ENCODE assay signal across 34 mouse cellular contexts in genomic region chr2:181238091-181238610, GRCm38 (mm10). TPM values are rescaled to one million over a fixed set of nuclear protein-coding genes. Genes with fewer than 3 reads are reported as not detected.
A peak's percentile ranks its signal among the peaks of the same experiment; 100 is the strongest.
DNase-seq lines count a peak whose midpoint lies in the region; ATAC-seq and TF ChIP-seq lines count a peak whose summit lies in the region.
"Had no signal": no experiment of that assay in that cellular context is flagged by ENCODE, and none has a peak within 500 bp of the region (broad histone marks: within the 10 kb centered on the region; RNA-seq: fewer than 3 reads in every experiment).

No protein-coding gene starts in this region.

- peaks cover 5% of the 10 kb centered on the region; the same call in 1 of the 2 replicates for H3K4me1 ChIP-seq in intestine, postnatal 0 days (replicated peaks; ENCODE audit: control insufficient read depth, insufficient read depth, low read length)
- H3K4me1 ChIP-seq in intestine, embryonic 15.5 days (replicated peaks) = peaks cover 19% of the 10 kb centered on the region; the same call in 1 of the 2 replicates
- H3K4me1 ChIP-seq in liver, postnatal 0 days (ENCODE audit: insufficient read depth) = peaks cover 25% of the 10 kb centered on the region
- H3K4me1 ChIP-seq in liver, embryonic 12.5 days = peaks cover 30% of the 10 kb centered on the region
- H3K4me1 ChIP-seq: neural tube, embryonic 12.5 days had no signal

- TF ChIP-seq CTCF in intestine, postnatal 0 days (IDR thresholded peaks at IDR 0.05; ENCODE audit: low read depth) = no peak
- TF ChIP-seq CTCF in liver, postnatal 0 days (IDR thresholded peaks at IDR 0.05; ENCODE audit: low read depth) = no peak

- no peak overlapping the region for H3K4me3 ChIP-seq in intestine, postnatal 0 days (ENCODE audit: low read depth, low read length)
- H3K4me3 ChIP-seq in intestine, embryonic 15.5 days (replicated peaks) = no peak overlapping the region
- H3K4me3 ChIP-seq in liver, postnatal 0 days (ENCODE audit: low read depth, low read length) = no peak overlapping the region
- H3K4me3 ChIP-seq in liver, embryonic 12.5 days = no peak overlapping the region
- H3K4me3 ChIP-seq: embryonic facial prominence, embryonic 10.5 days; embryonic facial prominence, embryonic 15.5 days; forebrain, embryonic 12.5 days; heart, embryonic 10.5 days; heart, embryonic 15.5 days; hindbrain, embryonic 12.5 days; kidney, embryonic 15.5 days; megakaryocyte, embryonic 14.5 days; midbrain, embryonic 12.5 days; myocyte; neural tube, embryonic 12.5 days had no signal

- peak; percentile 94 for DNase-seq in heart, adult 11 months
- no peak for DNase-seq in heart, postnatal 36 days
- no peak for DNase-seq in liver, postnatal 0 days
- DNase-seq in right cerebral cortex, postnatal 14 days = no peak
- DNase-seq: adrenal gland, postnatal 14 days; cerebellum, adult 11-12 months; forebrain, postnatal 0 days; kidney, adult 11 months; layer of hippocampus, postnatal 36 days; liver; lung, adult 18-20 months; right cerebral cortex, adult 18-20 months; right cerebral cortex, postnatal 4 days; thymus, postnatal 14 days had no signal

- peaks cover 61% of the 10 kb centered on the region for H3K36me3 ChIP-seq in intestine, postnatal 0 days (ENCODE audit: control insufficient read depth, insufficient read depth)
- no peaks in the 10 kb centered on the region; the same call in 1 of the 2 replicates for H3K36me3 ChIP-seq in intestine, embryonic 15.5 days
- H3K36me3 ChIP-seq in liver, postnatal 0 days (replicated peaks; ENCODE audit: insufficient read depth, low read length) = peaks cover 72% of the 10 kb centered on the region
- H3K36me3 ChIP-seq in liver, embryonic 12.5 days = peaks cover 49% of the 10 kb centered on the region
- H3K36me3 ChIP-seq: embryonic facial prominence, embryonic 10.5 days; forebrain, embryonic 12.5 days; heart, embryonic 15.5 days; hindbrain, embryonic 12.5 days; midbrain, embryonic 12.5 days; neural tube, embryonic 12.5 days had no signal

- intact Hi-C loops in heart, postnatal 36 days (cut with DNase I) = no loop called here

- no peak for TF ChIP-seq EP300 in liver, postnatal 0 days (IDR thresholded peaks at IDR 0.05; ENCODE audit: low read depth)

- H3K9ac ChIP-seq in intestine, postnatal 0 days (ENCODE audit: low read depth, low read length) = no peak overlapping the region
- H3K9ac ChIP-seq in intestine, embryonic 15.5 days = no peak overlapping the region
- H3K9ac ChIP-seq in liver, postnatal 0 days (replicated peaks) = 0 out of 2 replicates have a peak overlapping the region, but pooled peaks have one; percentile 5
- H3K9ac ChIP-seq in liver, embryonic 12.5 days = no peak overlapping the region
- H3K9ac ChIP-seq: embryonic facial prominence, embryonic 15.5 days; forebrain, embryonic 12.5 days; forebrain, postnatal 0 days; heart, embryonic 15.5 days; hindbrain, embryonic 12.5 days; kidney, embryonic 15.5 days; midbrain, embryonic 12.5 days; neural tube, embryonic 12.5 days had no signal

- 0 out of 2 replicates have a peak overlapping the region, but pooled peaks have one; percentile 9 for H3K4me2 ChIP-seq in intestine, postnatal 0 days (replicated peaks; ENCODE audit: low read depth)
- no peak overlapping the region for H3K4me2 ChIP-seq in intestine, embryonic 15.5 days (replicated peaks)
- peak overlapping the region; percentile 13; the same call in 1 of the 2 replicates for H3K4me2 ChIP-seq in liver, postnatal 0 days (ENCODE audit: low read depth, low read length)
- no peak overlapping the region for H3K4me2 ChIP-seq in liver, embryonic 12.5 days
- H3K4me2 ChIP-seq: embryonic facial prominence, embryonic 15.5 days; forebrain, embryonic 12.5 days; heart, embryonic 15.5 days; hindbrain, embryonic 12.5 days; kidney, embryonic 15.5 days; midbrain, embryonic 12.5 days; neural tube, embryonic 12.5 days had no signal

- no peaks in the 10 kb centered on the region for H3K27me3 ChIP-seq in intestine, postnatal 0 days (replicated peaks; ENCODE audit: control insufficient read depth, insufficient read depth, low read length)
- no peaks in the 10 kb centered on the region for H3K27me3 ChIP-seq in intestine, embryonic 15.5 days (replicated peaks)
- no peaks in the 10 kb centered on the region for H3K27me3 ChIP-seq in liver, postnatal 0 days (ENCODE audit: insufficient read depth, low read length)
- 0 out of 2 replicates have a peak, but pooled peaks cover 5% of the 10 kb centered on the region for H3K27me3 ChIP-seq in liver, embryonic 12.5 days (replicated peaks)
- H3K27me3 ChIP-seq: embryonic facial prominence, embryonic 15.5 days; heart, embryonic 15.5 days; hindbrain, embryonic 12.5 days; kidney, embryonic 15.5 days; neural tube, embryonic 12.5 days had no signal

- no peak overlapping the region for H3K27ac ChIP-seq in intestine, postnatal 0 days (ENCODE audit: low read depth, low read length)
- H3K27ac ChIP-seq in intestine, embryonic 15.5 days = no peak overlapping the region
- H3K27ac ChIP-seq in liver, postnatal 0 days (ENCODE audit: low read depth) = no peak overlapping the region
- no peak overlapping the region for H3K27ac ChIP-seq in liver, embryonic 12.5 days
- H3K27ac ChIP-seq: embryonic facial prominence, embryonic 10.5 days; embryonic facial prominence, embryonic 15.5 days; forebrain, embryonic 12.5 days; heart, embryonic 10.5 days; heart, embryonic 15.5 days; hindbrain, embryonic 12.5 days; kidney, embryonic 15.5 days; midbrain, embryonic 12.5 days; neural tube, embryonic 12.5 days had no signal

- no peak for ATAC-seq in intestine, postnatal 0 days
- no peak for ATAC-seq in intestine, embryonic 15.5 days
- ATAC-seq in liver, postnatal 0 days = no peak
- ATAC-seq in liver, embryonic 12.5 days = no peak
- ATAC-seq: forebrain, postnatal 0 days; lung, postnatal 0 days had no signal

- H3K9me3 ChIP-seq in intestine, postnatal 0 days (ENCODE audit: control insufficient read depth) = no peaks in the 10 kb centered on the region
- H3K9me3 ChIP-seq in intestine, embryonic 15.5 days = no peaks in the 10 kb centered on the region
- H3K9me3 ChIP-seq in liver, postnatal 0 days (ENCODE audit: low read length) = no peaks in the 10 kb centered on the region
- no peaks in the 10 kb centered on the region for H3K9me3 ChIP-seq in liver, embryonic 12.5 days (replicated peaks)
- H3K9me3 ChIP-seq: embryonic facial prominence, embryonic 10.5 days; embryonic facial prominence, embryonic 15.5 days; forebrain, embryonic 12.5 days; heart, embryonic 10.5 days; heart, embryonic 15.5 days; hindbrain, embryonic 12.5 days; kidney, embryonic 15.5 days; megakaryocyte, embryonic 14.5 days; midbrain, embryonic 12.5 days; neural tube, embryonic 12.5 days had no signal

- WGBS in intestine, postnatal 0 days = 89% methylated on average over 10 of the region's 10 CpGs
- 83% methylated on average over 10 of the region's 10 CpGs for WGBS in intestine, embryonic 15.5 days
- WGBS in liver, postnatal 0 days (ENCODE audit: insufficient replicate concordance) = 85% methylated on average over 10 of the region's 10 CpGs
- 73% methylated on average over 10 of the region's 10 CpGs for WGBS in liver, embryonic 12.5 days (ENCODE audit: insufficient replicate concordance)

RNA-seq across cellular contexts. Expression of gene Helz2, which starts 3.7 kb away (rescaled TPM):
- total RNA-seq in heart, postnatal 36 days (2021) = 10 to 100 TPM in 1 of 2 experiments, 1 to 10 TPM in 1; 9.9 to 11.5 TPM
- polyA plus RNA-seq in intestine, postnatal 0 days (2015; fragmentation: Nextera tagmentation; extraction: Ambion mirVana) = 5.7 and 6.9 TPM in 2 replicates
- polyA plus RNA-seq in intestine, embryonic 15.5 days (2015; fragmentation: Nextera tagmentation; extraction: Ambion mirVana) = 2.2 and 2.8 TPM in 2 replicates
- 3.9 and 4.2 TPM in 2 replicates for polyA plus RNA-seq in liver, postnatal 0 days (2015; fragmentation: Nextera tagmentation; extraction: Ambion mirVana)
- 1.7 and 1.8 TPM in 2 replicates for polyA plus RNA-seq in liver, embryonic 12.5 days (2016; fragmentation: Nextera tagmentation; extraction: Ambion mirVana)

RNA-seq across cellular contexts. Expression of gene Fndc11, which starts 18.3 kb away (rescaled TPM):
- under 1 TPM in 1 of 2 experiments, not detected in 1; 0.22 TPM for total RNA-seq in heart, postnatal 36 days (2021)
- polyA plus RNA-seq in intestine, postnatal 0 days (2015; fragmentation: Nextera tagmentation; extraction: Ambion mirVana) = 0.13 TPM in 1 of 2 replicates, not detected in the other
- polyA plus RNA-seq in intestine, embryonic 15.5 days (2015; fragmentation: Nextera tagmentation; extraction: Ambion mirVana) = not detected in 2 replicates
- 0.09 TPM in 1 of 2 replicates, not detected in the other for polyA plus RNA-seq in liver, postnatal 0 days (2015; fragmentation: Nextera tagmentation; extraction: Ambion mirVana)
- polyA plus RNA-seq in liver, embryonic 12.5 days (2016; fragmentation: Nextera tagmentation; extraction: Ambion mirVana) = 0.11 and 0.26 TPM in 2 replicates
- total RNA-seq: adrenal gland, postnatal 14 days; forebrain, postnatal 0 days; gastrocnemius, adult 8-10 months; gastrocnemius, postnatal 4 days; layer of hippocampus, postnatal 36 days; left cerebral cortex, postnatal 10 days had no signal
- polyA plus RNA-seq: heart, embryonic 10.5 days; myocyte; neural tube, embryonic 12.5 days had no signal

RNA-seq across cellular contexts. Expression of gene Srms, which starts 25.2 kb away (rescaled TPM):
- total RNA-seq in heart, postnatal 36 days (2021) = under 1 TPM; 0.14 to 0.49 TPM
- 0.17 and 0.20 TPM in 2 replicates for polyA plus RNA-seq in intestine, postnatal 0 days (2015; fragmentation: Nextera tagmentation; extraction: Ambion mirVana)
- 0.05 TPM in 1 of 2 replicates, not detected in the other for polyA plus RNA-seq in intestine, embryonic 15.5 days (2015; fragmentation: Nextera tagmentation; extraction: Ambion mirVana)
- 0.35 and 0.44 TPM in 2 replicates for polyA plus RNA-seq in liver, postnatal 0 days (2015; fragmentation: Nextera tagmentation; extraction: Ambion mirVana)
- 0.07 and 0.29 TPM in 2 replicates for polyA plus RNA-seq in liver, embryonic 12.5 days (2016; fragmentation: Nextera tagmentation; extraction: Ambion mirVana)
- total RNA-seq: gastrocnemius, postnatal 4 days had no signal
- polyA plus RNA-seq: forebrain, embryonic 12.5 days; myocyte; stomach, embryonic 14.5 days had no signal

RNA-seq across cellular contexts. Expression of gene Ptk6, which starts 35.6 kb away (rescaled TPM):
- total RNA-seq in heart, postnatal 36 days (2021) = under 1 TPM in 1 of 2 experiments, not detected in 1; 0.05 TPM
- polyA plus RNA-seq in intestine, postnatal 0 days (2015; fragmentation: Nextera tagmentation; extraction: Ambion mirVana) = 1.9 and 2.4 TPM in 2 replicates
- polyA plus RNA-seq in intestine, embryonic 15.5 days (2015; fragmentation: Nextera tagmentation; extraction: Ambion mirVana) = 0.14 and 0.21 TPM in 2 replicates
- 0.20 and 0.27 TPM in 2 replicates for polyA plus RNA-seq in liver, postnatal 0 days (2015; fragmentation: Nextera tagmentation; extraction: Ambion mirVana)
- polyA plus RNA-seq in liver, embryonic 12.5 days (2016; fragmentation: Nextera tagmentation; extraction: Ambion mirVana) = 0.04 TPM in 1 of 2 replicates, not detected in the other
- total RNA-seq: forebrain, postnatal 0 days; gastrocnemius, adult 8-10 months; left cerebral cortex, postnatal 10 days; midbrain, postnatal 0 days had no signal
- polyA plus RNA-seq: embryonic facial prominence, embryonic 10.5 days; forebrain, embryonic 12.5 days; forebrain, postnatal 0 days; heart, embryonic 10.5 days; hindbrain, embryonic 12.5 days; kidney, embryonic 15.5 days; midbrain, embryonic 12.5 days; midbrain, postnatal 0 days; neural tube, embryonic 12.5 days; stomach, embryonic 14.5 days had no signal

RNA-seq across cellular contexts. Expression of gene Gmeb2, which starts 49.7 kb away (rescaled TPM):
- total RNA-seq in heart, postnatal 36 days (2021) = 1 to 10 TPM; 9.0 to 9.6 TPM
- polyA plus RNA-seq in intestine, postnatal 0 days (2015; fragmentation: Nextera tagmentation; extraction: Ambion mirVana) = 5.4 and 5.8 TPM in 2 replicates
- polyA plus RNA-seq in intestine, embryonic 15.5 days (2015; fragmentation: Nextera tagmentation; extraction: Ambion mirVana) = 11.3 and 13.2 TPM in 2 replicates
- polyA plus RNA-seq in liver, postnatal 0 days (2015; fragmentation: Nextera tagmentation; extraction: Ambion mirVana) = 4.3 and 4.9 TPM in 2 replicates
- 13.0 and 14.4 TPM in 2 replicates for polyA plus RNA-seq in liver, embryonic 12.5 days (2016; fragmentation: Nextera tagmentation; extraction: Ambion mirVana)

Comparison
In these comparisons a context has a peak if more than half of its experiments do, and no peak if none do; other contexts are left out.
1. H3K4me2 ChIP-seq: peak in intestine, postnatal 0 days (single experiment) and liver, postnatal 0 days (single experiment); none in intestine, embryonic 15.5 days (single experiment) and liver, embryonic 12.5 days (single experiment).